Mouse (Mus musculus): ENCODE measurements around the gene Enah. TPM values are rescaled to one million over a fixed set of nuclear protein-coding genes. Genes with fewer than 3 reads are reported as not detected.

The Enah gene
- total and polyA plus RNA-seq, 3 experiments: 0.45 to 0.69 TPM; not detected in 1

GRCm38 (mm10) chr1:182047016-182047690 lies 27.4 kb upstream of the Enah start:
- no peaks in the 10 kb centered on the region for H3K9me3 ChIP-seq (replicated peaks; ENCODE audit: insufficient read depth, low read length)
- TF ChIP-seq RCOR1 (IDR thresholded peaks at IDR 0.05; ENCODE audit: low read depth, low read length) (no peak), CHD2 (IDR thresholded peaks at IDR 0.05; ENCODE audit: low read length) (no peak), GATA1 (IDR thresholded peaks at IDR 0.05; ENCODE audit: low read depth, low read length) (no peak)
- no peak overlapping the region for H3K4me3 ChIP-seq (ENCODE audit: control insufficient read depth in 1 of 2, insufficient read depth in 1 of 2, low read depth in 2 of 2, low read length in 2 of 2)
- no peaks in the 10 kb centered on the region for H3K79me2 ChIP-seq (ENCODE audit: control insufficient read depth, insufficient read depth, low read length, poor library complexity)
- no peaks in the 10 kb centered on the region for H3K4me1 ChIP-seq (ENCODE audit: control insufficient read depth in 1 of 2, insufficient read depth in 2 of 2, low read length in 2 of 2)
- H3K36me3 ChIP-seq (ENCODE audit: control insufficient read depth in 1 of 2, insufficient read depth in 2 of 2, low read length in 2 of 2): no peaks in the 10 kb centered on the region
- H3K27ac ChIP-seq (ENCODE audit: control insufficient read depth, low read depth, low read length): no peak overlapping the region
- DNase-seq (ENCODE audit: low read depth, low spot score): no peak
- no peaks in the 10 kb centered on the region; a peak in 1 of 4 replicates for H3K27me3 ChIP-seq (ENCODE audit: control insufficient read depth in 1 of 2, insufficient read depth in 2 of 2, low read length in 2 of 2)
- no peak overlapping the region for H3K9ac ChIP-seq (ENCODE audit: control insufficient read depth, low read depth, low read length, poor library complexity, severe bottlenecking)

GRCm38 (mm10) chr1:182045208-182045607 lies 25.4 kb upstream of the Enah start:
- Histone ChIP-seq H3K27ac (ENCODE audit: control insufficient read depth, low read depth, low read length) (no peak overlapping the region), H3K36me3 (ENCODE audit: control insufficient read depth in 1 of 2, insufficient read depth in 2 of 2, low read length in 2 of 2) (no peaks in the 10 kb centered on the region), H3K4me3 (ENCODE audit: control insufficient read depth in 1 of 2, insufficient read depth in 1 of 2, low read depth in 2 of 2, low read length in 2 of 2) (no peak overlapping the region), H3K9ac (ENCODE audit: control insufficient read depth, low read depth, low read length, poor library complexity, severe bottlenecking) (no peak overlapping the region), H3K4me1 (ENCODE audit: control insufficient read depth in 1 of 2, insufficient read depth in 2 of 2, low read length in 2 of 2) (no peaks in the 10 kb centered on the region), H3K79me2 (ENCODE audit: control insufficient read depth, insufficient read depth, low read length, poor library complexity) (no peaks in the 10 kb centered on the region), H3K9me3 (replicated peaks; ENCODE audit: insufficient read depth, low read length) (no peaks in the 10 kb centered on the region), H3K27me3 (ENCODE audit: control insufficient read depth in 1 of 2, insufficient read depth in 2 of 2, low read length in 2 of 2) (no peaks in the 10 kb centered on the region; a peak in 1 of 4 replicates)
- no peak for DNase-seq (ENCODE audit: low read depth, low spot score)
- TF ChIP-seq MEF2A (IDR thresholded peaks at IDR 0.05; ENCODE audit: extremely low read depth, insufficient replicate concordance, low read depth, low read length, poor library complexity, severe bottlenecking) (no peak), POLR2A (IDR thresholded peaks at IDR 0.05; ENCODE audit: control insufficient read depth in 1 of 2, insufficient read depth in 1 of 2, low read depth in 1 of 2, low read length in 2 of 2, poor library complexity in 1 of 2) (no peak), TAL1 (IDR thresholded peaks at IDR 0.05; ENCODE audit: low read length) (no peak), MXI1 (IDR thresholded peaks at IDR 0.05; ENCODE audit: low read depth, low read length) (no peak), TCF12 (IDR thresholded peaks at IDR 0.05; ENCODE audit: low read depth, low read length) (no peak), USF1 (IDR thresholded peaks at IDR 0.05; ENCODE audit: low read depth, low read length) (no peak), SMC3 (IDR thresholded peaks at IDR 0.05; ENCODE audit: low read depth, low read length) (no peak), RCOR1 (IDR thresholded peaks at IDR 0.05; ENCODE audit: low read depth, low read length) (no peak)

GRCm38 (mm10) chr1:182040538-182040937 lies 20.7 kb upstream of the Enah start:
- H3K79me2 ChIP-seq (ENCODE audit: control insufficient read depth, insufficient read depth, low read length, poor library complexity): no peaks in the 10 kb centered on the region
- no peaks in the 10 kb centered on the region for H3K4me1 ChIP-seq (ENCODE audit: control insufficient read depth in 1 of 2, insufficient read depth in 2 of 2, low read length in 2 of 2)
- no peaks in the 10 kb centered on the region for H3K9me3 ChIP-seq (replicated peaks; ENCODE audit: insufficient read depth, low read length)
- H3K9ac ChIP-seq (ENCODE audit: control insufficient read depth, low read depth, low read length, poor library complexity, severe bottlenecking): no peak overlapping the region
- TF ChIP-seq HCFC1 (IDR thresholded peaks at IDR 0.05; ENCODE audit: low read depth, low read length) (no peak), TBP (IDR thresholded peaks at IDR 0.05; ENCODE audit: low read depth, low read length) (no peak), MAFK (IDR thresholded peaks at IDR 0.05; ENCODE audit: borderline replicate concordance, low read depth, low read length) (no peak), ZKSCAN1 (IDR thresholded peaks at IDR 0.05; ENCODE audit: low read depth, low read length) (no peak), POLR2A (IDR thresholded peaks at IDR 0.05; ENCODE audit: control insufficient read depth in 1 of 2, insufficient read depth in 1 of 2, low read depth in 1 of 2, low read length in 2 of 2, poor library complexity in 1 of 2) (no peak), ELF1 (IDR thresholded peaks at IDR 0.05; ENCODE audit: low read depth, low read length) (no peak), RAD21 (IDR thresholded peaks at IDR 0.05; ENCODE audit: low read depth, low read length) (no peak), CTCF (IDR thresholded peaks at IDR 0.05 in 2 of 3, conservative IDR thresholded peaks at IDR 0.05 in 1 of 3; ENCODE audit: control insufficient read depth in 1 of 3, insufficient read depth in 1 of 3, low read depth in 2 of 3, low read length in 3 of 3, poor library complexity in 1 of 3, severe bottlenecking in 1 of 3) (no peak), MEF2A (IDR thresholded peaks at IDR 0.05; ENCODE audit: extremely low read depth, insufficient replicate concordance, low read depth, low read length, poor library complexity, severe bottlenecking) (no peak), ZC3H11A (IDR thresholded peaks at IDR 0.05; ENCODE audit: low read depth, low read length) (no peak), TAL1 (IDR thresholded peaks at IDR 0.05; ENCODE audit: low read length) (no peak), MAX (IDR thresholded peaks at IDR 0.05; ENCODE audit: low read length) (no peak), USF1 (IDR thresholded peaks at IDR 0.05; ENCODE audit: low read depth, low read length) (no peak), ZNF384 (IDR thresholded peaks at IDR 0.05; ENCODE audit: low read depth, low read length) (no peak)
- H3K4me3 ChIP-seq (ENCODE audit: control insufficient read depth in 1 of 2, insufficient read depth in 1 of 2, low read depth in 2 of 2, low read length in 2 of 2): no peak overlapping the region
- no peak for DNase-seq (ENCODE audit: low read depth, low spot score)
- H3K27ac ChIP-seq (ENCODE audit: control insufficient read depth, low read depth, low read length): no peak overlapping the region
- no peaks in the 10 kb centered on the region for H3K27me3 ChIP-seq (ENCODE audit: control insufficient read depth in 1 of 2, insufficient read depth in 2 of 2, low read length in 2 of 2)
- no peaks in the 10 kb centered on the region for H3K36me3 ChIP-seq (ENCODE audit: control insufficient read depth in 1 of 2, insufficient read depth in 2 of 2, low read length in 2 of 2)

Measured in MEL (cell line).